Mouse (Mus musculus): ENCODE measurements at regions not wholly inside any gene's neighbourhood (a gene's known extent, or its start where the extent isn't known, plus 50 kb on each side); places are given as distances from the start of the nearest gene placed in this dataset.

DNA sequence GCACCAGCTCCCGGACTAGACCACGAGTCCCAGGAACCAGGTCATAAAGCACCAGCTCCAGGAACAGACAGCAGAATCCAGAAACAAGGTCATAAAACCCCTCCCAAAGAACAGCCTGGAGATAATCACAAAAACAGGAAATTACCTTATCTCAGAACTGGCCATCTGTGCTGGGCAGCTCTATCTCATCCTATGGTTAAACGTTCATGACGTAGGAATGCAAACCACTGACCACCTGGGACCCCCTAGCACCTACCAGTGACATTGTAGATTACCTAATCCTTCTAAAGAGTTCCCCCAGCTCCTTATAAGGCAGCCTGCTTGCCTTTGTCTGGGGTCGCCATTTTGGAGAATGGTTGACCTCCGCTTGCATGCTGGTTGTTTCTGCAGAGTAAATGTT, 91.8 kb upstream of the Fer start:
- TF ChIP-seq CTCF (IDR thresholded peaks at IDR 0.05; ENCODE audit: low read depth, low read length) (no peak), GATA1 (IDR thresholded peaks at IDR 0.05; ENCODE audit: borderline replicate concordance, low read length) (no peak)

Data from G1E (cell line).